Mouse (Mus musculus) C2C12 (cell line): ENCODE measurements at regions not wholly inside any gene's neighbourhood (a gene's known extent, or its start where the extent isn't known, plus 50 kb on each side); places are given as distances from the start of the nearest gene placed in this dataset.

ENCODE experiments used
- CEBPB ChIP-seq: IDR thresholded peaks from one replicate; pipeline ENCODE4 v1.6.1; 2011; ENCODE audit warnings: low read depth, mild to moderate bottlenecking, control low read depth, moderate library complexity
- CTCF ChIP-seq: IDR thresholded peaks from one replicate; pipeline ENCODE4 v1.5.1; 2011; ENCODE audit not compliant: control insufficient read depth, insufficient read depth, insufficient read length
- MAX ChIP-seq: IDR thresholded peaks from one replicate; pipeline ENCODE4 v1.6.1; 2011; ENCODE audit warnings: mild to moderate bottlenecking, control low read depth
- MYOG ChIP-seq: IDR thresholded peaks from one replicate; pipeline ENCODE4 v1.6.1; 2011; ENCODE audit not compliant: control insufficient read depth, insufficient read length; ENCODE audit errors: extremely low read depth
- USF1 ChIP-seq: IDR thresholded peaks from one replicate; pipeline ENCODE4 v1.6.1; 2011; ENCODE audit warnings: low read depth, mild to moderate bottlenecking, control low read depth, moderate library complexity

- TF ChIP-seq CTCF = no peak
- TF ChIP-seq USF1 = no peak
- TF ChIP-seq CEBPB = no peak
- no peak for TF ChIP-seq MAX
- TF ChIP-seq MYOG = no peak
Observed at GRCm38 (mm10) chr13:110915161-110915560, 339.7 kb upstream of the Actbl2 start.
